Mouse (Mus musculus): Measurements from ENCODE around the gene 1700025B11Rik. TPM values are rescaled to one million over a fixed set of nuclear protein-coding genes. Genes with fewer than 3 reads are reported as not detected.

Gene 1700025B11Rik
- polyA plus RNA-seq (2015; fragmentation: Nextera tagmentation; extraction: Ambion mirVana): not detected in 2 replicates

DNA sequence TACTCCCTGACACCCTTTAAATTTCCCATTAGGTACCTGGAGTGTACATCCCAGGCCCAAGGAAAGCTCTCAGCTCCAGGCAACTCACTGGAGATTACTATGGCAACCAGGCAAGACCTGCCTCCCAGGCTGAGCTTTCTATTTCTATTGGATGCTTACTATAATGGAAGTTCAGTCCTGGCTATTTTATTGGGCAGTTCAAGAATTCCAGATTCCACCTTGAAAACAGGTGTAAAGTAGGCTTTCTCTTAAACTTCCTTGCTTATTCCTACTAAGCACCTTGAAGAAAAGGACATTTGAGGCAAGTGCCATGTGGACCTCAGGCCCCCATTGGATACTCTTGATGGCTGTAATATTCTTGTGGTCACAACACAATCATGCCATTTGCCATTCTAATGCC lies at the start of gene 1700025B11Rik:
TSS of gene 1700025B11Rik (minus strand) at position 101 of the 400 bp plus-strand sequence.
- no peak for ATAC-seq (ENCODE audit: insufficient number of reproducible peaks, insufficient read depth, low FRiP score, low TSS enrichment, low read depth)
- H3K9ac ChIP-seq: no peak within 1 kb of the TSS
- no peaks in the 10 kb centered on the region for H3K4me1 ChIP-seq

DNA sequence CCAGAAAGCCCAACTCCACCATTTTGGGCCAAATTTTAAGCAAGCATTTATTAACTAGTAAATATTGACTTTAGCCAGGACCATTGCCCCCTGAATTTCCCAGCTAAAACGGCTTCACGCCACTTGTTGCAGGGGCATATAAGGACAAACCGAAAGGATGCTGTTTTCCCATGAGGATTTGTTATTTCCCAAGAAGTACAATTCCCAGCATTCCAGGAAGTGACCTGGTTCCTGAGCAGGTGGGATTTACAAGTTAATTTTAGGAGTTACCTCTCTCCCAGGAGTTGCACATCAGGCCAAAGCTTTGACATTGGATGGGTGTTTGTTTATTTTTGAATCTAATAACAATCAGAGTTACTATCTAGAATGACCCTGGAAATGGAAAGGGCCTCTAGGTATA lies 44.4 kb upstream of the 1700025B11Rik start:
- no peaks in the 10 kb centered on the region for H3K9me3 ChIP-seq
- no peak overlapping the region for H3K4me2 ChIP-seq
- H3K36me3 ChIP-seq: no peaks in the 10 kb centered on the region
- H3K27me3 ChIP-seq: no peaks in the 10 kb centered on the region
- 93% methylated on average over 3 of the region's 3 CpGs for WGBS
- no peak overlapping the region for H3K27ac ChIP-seq
- H3K4me3 ChIP-seq: no peak overlapping the region
- no peak overlapping the region for H3K9ac ChIP-seq
- H3K4me1 ChIP-seq: no peaks in the 10 kb centered on the region
- ATAC-seq (ENCODE audit: insufficient number of reproducible peaks, insufficient read depth, low FRiP score, low TSS enrichment, low read depth): no peak

More for the DNA sequence above, at the start of gene 1700025B11Rik:
- Histone ChIP-seq H3K4me3 (no peak within 1 kb of the TSS), H3K27me3 (no peaks in the 10 kb centered on the region), H3K27ac (no peak within 1 kb of the TSS), H3K9me3 (no peaks in the 10 kb centered on the region), H3K36me3 (no peaks in the 10 kb centered on the region), H3K4me2 (no peak within 1 kb of the TSS)

DNA sequence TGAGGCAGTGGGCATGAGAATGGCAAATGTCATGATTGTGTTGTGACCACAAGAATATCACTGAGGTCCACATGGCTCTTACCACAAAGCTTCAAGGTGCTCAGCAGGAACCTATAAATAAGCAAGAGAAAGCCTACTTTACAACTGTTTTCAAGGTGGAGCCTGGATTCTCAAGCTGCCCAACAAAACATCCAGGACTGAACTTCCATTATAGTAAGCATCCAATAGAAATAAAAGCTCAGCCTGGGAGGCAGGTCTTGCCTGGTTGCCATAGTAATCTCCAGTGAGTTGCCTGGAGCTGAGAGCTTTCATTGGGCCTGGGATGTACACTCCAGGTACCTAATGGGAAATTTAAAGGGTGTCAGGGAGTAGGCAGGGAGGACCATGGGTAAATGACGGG lies 37.3 kb upstream of the 1700025B11Rik start, which contains the start of gene Gm36245:
TSS of gene Gm36245 (plus strand) at position 301 of the 400 bp plus-strand sequence.
- Histone ChIP-seq H3K27ac (no peak within 1 kb of the TSS), H3K9ac (no peak within 1 kb of the TSS), H3K9me3 (no peaks in the 10 kb centered on the region), H3K36me3 (no peaks in the 10 kb centered on the region), H3K4me2 (no peak within 1 kb of the TSS), H3K4me1 (no peaks in the 10 kb centered on the region), H3K4me3 (no peak within 1 kb of the TSS), H3K27me3 (no peaks in the 10 kb centered on the region)
- 76% methylated on average over 1 of the region's 1 CpGs for WGBS
- ATAC-seq (ENCODE audit: insufficient number of reproducible peaks, insufficient read depth, low FRiP score, low TSS enrichment, low read depth): no peak

DNA sequence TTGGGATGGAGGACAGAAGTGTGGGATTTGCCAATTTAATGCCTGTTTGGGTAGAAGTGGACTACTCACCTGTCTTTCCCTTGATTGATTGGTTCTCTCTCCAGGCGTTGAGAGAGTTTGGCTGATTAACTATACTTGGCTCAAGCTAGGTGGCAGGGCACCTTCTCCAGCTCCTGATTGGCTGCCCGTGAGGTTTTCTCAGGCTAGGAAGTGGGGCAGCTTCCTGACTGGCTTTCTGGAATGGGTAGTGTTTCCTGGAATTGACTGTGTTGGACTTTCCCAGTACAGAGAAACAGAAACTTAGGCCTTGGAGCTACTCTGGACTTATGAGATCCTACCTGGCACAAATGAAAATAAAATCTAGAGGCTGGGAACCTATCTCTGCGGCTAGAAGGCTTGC lies 36.7 kb upstream of the 1700025B11Rik start:
- Histone ChIP-seq H3K9me3 (no peaks in the 10 kb centered on the region), H3K4me1 (no peaks in the 10 kb centered on the region), H3K36me3 (no peaks in the 10 kb centered on the region), H3K27me3 (no peaks in the 10 kb centered on the region), H3K27ac (no peak overlapping the region), H3K4me2 (no peak overlapping the region), H3K4me3 (no peak overlapping the region), H3K9ac (no peak overlapping the region)
- no peak for ATAC-seq (ENCODE audit: insufficient number of reproducible peaks, insufficient read depth, low FRiP score, low TSS enrichment, low read depth)
- 63% methylated on average over 3 of the region's 3 CpGs for WGBS

DNA sequence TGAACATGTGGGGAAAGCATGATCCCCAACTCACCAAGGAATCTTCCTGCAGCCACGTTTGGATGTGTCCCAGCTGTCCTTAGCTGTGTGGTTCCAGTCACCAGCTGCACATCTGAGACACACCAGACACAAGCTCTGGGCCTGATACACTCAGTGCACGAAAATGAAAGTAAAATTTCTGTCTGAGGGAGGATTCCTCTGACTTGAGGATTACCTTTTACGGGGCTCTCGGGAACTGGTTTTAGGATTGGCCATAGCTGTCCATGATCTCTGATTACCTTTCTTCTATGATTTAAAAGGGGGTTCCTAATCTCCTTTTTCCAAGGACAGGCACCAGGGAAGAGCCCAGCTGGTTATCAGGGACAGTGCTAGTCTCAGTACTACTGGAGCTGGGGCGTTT lies 34.3 kb upstream of the 1700025B11Rik start, which contains the start of gene Apol10b:
TSS of gene Apol10b (minus strand) at position 165 of the 400 bp plus-strand sequence.
- Histone ChIP-seq H3K4me3 (no peak within 1 kb of the TSS), H3K9ac (no peak within 1 kb of the TSS), H3K27me3 (no peaks in the 10 kb centered on the region), H3K4me1 (no peaks in the 10 kb centered on the region), H3K4me2 (no peak within 1 kb of the TSS), H3K27ac (no peak within 1 kb of the TSS), H3K36me3 (no peaks in the 10 kb centered on the region), H3K9me3 (no peaks in the 10 kb centered on the region)
- ATAC-seq (ENCODE audit: insufficient number of reproducible peaks, insufficient read depth, low FRiP score, low TSS enrichment, low read depth): no peak
- 54% methylated on average over 5 of the region's 5 CpGs for WGBS

DNA sequence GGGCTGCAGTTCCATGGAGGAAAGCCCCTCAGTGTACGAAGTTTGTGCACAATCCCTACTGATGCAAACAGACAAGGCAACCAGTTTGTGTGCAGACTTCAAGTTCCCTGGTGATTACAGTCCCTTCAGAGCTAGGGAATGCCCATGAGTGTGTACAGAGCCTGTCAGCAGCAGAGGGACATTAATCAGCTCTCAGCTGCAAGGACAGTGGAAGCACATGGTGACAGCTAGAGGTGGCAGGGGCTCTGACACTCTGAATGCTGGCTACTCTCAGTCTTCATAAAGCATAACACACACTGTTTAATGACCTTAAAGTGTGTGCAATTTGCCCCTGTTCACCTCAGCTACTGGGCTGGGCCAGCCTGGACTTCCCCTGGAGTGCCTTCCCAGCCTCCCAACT lies 31.9 kb upstream of the 1700025B11Rik start:
- no peaks in the 10 kb centered on the region for H3K36me3 ChIP-seq
- H3K27me3 ChIP-seq: no peaks in the 10 kb centered on the region
- H3K9ac ChIP-seq: no peak overlapping the region
- no peak overlapping the region for H3K4me2 ChIP-seq
- no peaks in the 10 kb centered on the region for H3K4me1 ChIP-seq
- H3K27ac ChIP-seq: no peak overlapping the region
- no peak for ATAC-seq (ENCODE audit: insufficient number of reproducible peaks, insufficient read depth, low FRiP score, low TSS enrichment, low read depth)
- no peak overlapping the region for H3K4me3 ChIP-seq
- 80% methylated on average over 1 of the region's 1 CpGs for WGBS
- no peaks in the 10 kb centered on the region for H3K9me3 ChIP-seq

DNA sequence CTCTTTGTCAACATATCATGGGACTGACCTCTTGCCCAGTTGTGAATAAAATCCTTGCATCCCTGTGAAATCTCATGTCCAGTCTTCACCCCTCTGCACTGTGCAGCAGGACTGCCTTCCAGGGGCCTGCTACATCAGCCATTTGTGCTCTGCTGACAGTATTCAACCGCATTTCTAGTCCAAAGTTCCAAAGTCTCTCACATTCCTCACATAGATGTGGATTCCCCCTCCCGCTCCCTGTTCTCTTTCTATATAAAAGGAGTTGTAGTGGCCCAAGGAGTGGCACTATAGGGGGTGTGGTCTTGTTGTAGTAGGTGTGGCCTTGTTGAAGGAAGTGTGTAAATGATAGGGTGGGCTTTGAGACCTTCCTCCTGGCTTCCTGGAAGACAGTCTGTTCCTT lies 29.2 kb upstream of the 1700025B11Rik start:
- Histone ChIP-seq H3K27me3 (no peaks in the 10 kb centered on the region), H3K4me1 (no peaks in the 10 kb centered on the region), H3K4me3 (no peak overlapping the region), H3K9me3 (no peaks in the 10 kb centered on the region), H3K27ac (no peak overlapping the region), H3K9ac (no peak overlapping the region), H3K4me2 (no peak overlapping the region), H3K36me3 (no peaks in the 10 kb centered on the region)
- WGBS: 61% methylated on average over 2 of the region's 2 CpGs
- ATAC-seq (ENCODE audit: insufficient number of reproducible peaks, insufficient read depth, low FRiP score, low TSS enrichment, low read depth): no peak

DNA sequence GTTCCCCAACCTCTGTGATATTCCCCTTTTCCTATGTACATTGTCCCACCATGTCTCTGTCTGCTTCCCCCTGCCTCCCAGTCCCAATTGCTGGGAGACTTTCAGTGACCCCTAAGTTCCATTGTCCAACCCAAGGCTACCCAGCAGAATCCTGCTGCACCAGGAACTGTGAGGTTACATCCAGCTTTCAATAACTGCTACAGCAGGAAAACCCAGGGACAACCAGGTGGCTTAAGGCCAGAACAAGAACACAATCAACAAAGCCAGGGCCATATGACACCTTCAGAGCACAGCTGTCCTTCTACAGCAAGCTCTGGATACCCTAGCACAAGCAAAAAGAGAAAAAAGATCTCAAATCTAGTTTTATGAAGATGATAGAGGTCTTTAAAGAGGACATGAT lies 27.3 kb upstream of the 1700025B11Rik start:
- Histone ChIP-seq H3K27ac (no peak overlapping the region), H3K4me2 (no peak overlapping the region), H3K4me1 (no peaks in the 10 kb centered on the region), H3K9ac (no peak overlapping the region), H3K36me3 (no peaks in the 10 kb centered on the region), H3K27me3 (no peaks in the 10 kb centered on the region), H3K9me3 (0 out of 2 replicates have a peak, but pooled peaks cover 2% of the 10 kb centered on the region), H3K4me3 (no peak overlapping the region)
- no peak for ATAC-seq (ENCODE audit: insufficient number of reproducible peaks, insufficient read depth, low FRiP score, low TSS enrichment, low read depth)

DNA sequence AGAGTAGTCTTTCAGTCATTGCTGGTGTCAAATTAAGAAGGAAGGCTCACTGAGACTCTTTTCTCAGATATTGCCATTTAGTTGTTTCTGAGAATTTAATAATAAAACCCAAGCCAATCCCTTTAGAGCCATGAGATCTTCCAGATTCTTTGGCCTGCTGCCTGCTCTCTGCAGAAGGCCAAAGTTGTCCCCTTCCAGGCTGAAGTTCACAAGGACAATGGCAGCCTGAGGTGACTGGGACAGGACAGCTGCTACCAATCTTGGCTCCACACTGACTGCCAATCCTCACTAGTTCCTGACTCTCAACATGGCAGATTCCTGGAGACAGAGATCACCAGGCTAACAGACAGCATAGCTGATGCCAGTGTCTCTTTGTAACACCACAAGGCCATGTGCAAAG lies 25.3 kb upstream of the 1700025B11Rik start:
- Histone ChIP-seq H3K9ac (no peak overlapping the region), H3K27ac (no peak overlapping the region), H3K36me3 (no peaks in the 10 kb centered on the region), H3K4me1 (no peaks in the 10 kb centered on the region), H3K27me3 (no peaks in the 10 kb centered on the region), H3K4me3 (no peak overlapping the region), H3K4me2 (no peak overlapping the region), H3K9me3 (peaks cover 11% of the 10 kb centered on the region; the same call in 1 of the 2 replicates)
- no peak for ATAC-seq (ENCODE audit: insufficient number of reproducible peaks, insufficient read depth, low FRiP score, low TSS enrichment, low read depth)

DNA sequence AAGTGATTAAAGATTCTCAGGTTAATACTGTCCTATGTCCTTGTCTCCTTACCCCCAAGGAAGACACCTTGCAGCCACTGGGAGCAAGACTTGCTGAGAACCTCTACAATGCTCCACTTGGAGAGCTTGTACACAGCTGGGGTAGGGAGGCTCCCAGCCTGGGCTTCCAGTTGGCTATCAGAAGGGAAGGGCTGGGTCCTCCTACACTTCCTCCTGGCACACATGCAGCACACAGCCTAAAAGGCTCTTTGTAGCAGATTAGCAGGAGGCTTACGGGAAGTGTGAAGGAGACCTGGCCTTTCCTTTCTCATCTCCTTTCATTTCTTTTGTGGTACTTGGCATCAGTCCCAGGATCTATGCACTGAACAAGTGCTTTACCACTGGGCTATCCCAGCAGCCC lies 20.0 kb upstream of the 1700025B11Rik start:
- Histone ChIP-seq H3K4me1 (no peaks in the 10 kb centered on the region), H3K27ac (no peak overlapping the region), H3K9ac (no peak overlapping the region), H3K4me3 (no peak overlapping the region), H3K36me3 (no peaks in the 10 kb centered on the region), H3K27me3 (no peaks in the 10 kb centered on the region), H3K9me3 (peaks cover 11% of the 10 kb centered on the region; the same call in 1 of the 2 replicates), H3K4me2 (no peak overlapping the region)
- no peak for ATAC-seq (ENCODE audit: insufficient number of reproducible peaks, insufficient read depth, low FRiP score, low TSS enrichment, low read depth)
- WGBS: 67% methylated on average over 1 of the region's 1 CpGs

DNA sequence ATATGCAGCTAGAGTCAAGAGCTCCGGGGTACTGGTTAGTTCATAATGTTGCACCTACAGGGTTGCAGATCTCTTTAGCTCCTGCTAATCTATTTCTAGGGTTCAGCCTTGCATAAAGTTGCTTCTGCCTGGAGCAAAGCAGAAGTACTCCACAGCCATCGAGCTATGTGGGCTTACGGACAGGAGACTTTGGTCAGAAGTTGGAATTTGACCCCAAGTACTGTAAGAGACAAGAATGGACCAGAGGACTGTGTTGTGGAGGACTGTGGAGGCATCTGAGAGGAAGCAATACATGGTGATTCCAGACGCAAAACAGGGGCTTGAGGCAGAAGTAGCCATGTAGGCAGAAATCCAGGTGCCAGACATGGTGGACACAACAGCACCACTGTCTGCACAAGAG lies 17.6 kb upstream of the 1700025B11Rik start:
- WGBS: 84% methylated on average over 4 of the region's 4 CpGs
- no peaks in the 10 kb centered on the region for H3K27me3 ChIP-seq
- H3K27ac ChIP-seq: no peak overlapping the region
- no peak overlapping the region for H3K9ac ChIP-seq
- no peak overlapping the region for H3K4me3 ChIP-seq
- H3K4me2 ChIP-seq: no peak overlapping the region
- no peaks in the 10 kb centered on the region for H3K36me3 ChIP-seq
- peaks cover 11% of the 10 kb centered on the region; the same call in 1 of the 2 replicates for H3K9me3 ChIP-seq
- H3K4me1 ChIP-seq: no peaks in the 10 kb centered on the region
- no peak for ATAC-seq (ENCODE audit: insufficient number of reproducible peaks, insufficient read depth, low FRiP score, low TSS enrichment, low read depth)

DNA sequence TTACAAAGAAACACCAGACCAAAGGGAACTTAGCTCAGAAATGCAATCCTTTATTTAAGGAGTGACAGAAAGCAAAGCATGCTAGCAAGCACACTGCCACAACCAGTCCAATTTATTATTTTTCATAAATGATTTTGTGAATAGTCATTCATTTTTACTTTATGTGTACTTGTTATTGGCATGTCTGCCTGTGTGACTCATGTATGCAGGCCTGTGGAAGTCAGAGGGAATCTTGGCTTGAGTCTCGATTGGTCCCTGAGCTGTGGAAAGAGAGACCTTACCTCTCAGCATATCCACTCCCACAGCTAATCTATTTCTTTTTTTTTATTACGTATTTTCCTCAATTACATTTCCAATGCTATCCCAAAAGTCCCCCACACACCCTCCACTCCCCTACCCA lies 17.1 kb upstream of the 1700025B11Rik start:
- no peak overlapping the region for H3K9ac ChIP-seq
- no peak overlapping the region for H3K4me3 ChIP-seq
- peaks cover 6% of the 10 kb centered on the region; the same call in 1 of the 2 replicates for H3K9me3 ChIP-seq
- H3K4me2 ChIP-seq: no peak overlapping the region
- no peaks in the 10 kb centered on the region for H3K4me1 ChIP-seq
- no peaks in the 10 kb centered on the region for H3K27me3 ChIP-seq
- no peaks in the 10 kb centered on the region for H3K36me3 ChIP-seq
- 91% methylated on average over 2 of the region's 2 CpGs for WGBS
- no peak overlapping the region for H3K27ac ChIP-seq
- ATAC-seq (ENCODE audit: insufficient number of reproducible peaks, insufficient read depth, low FRiP score, low TSS enrichment, low read depth): no peak

DNA sequence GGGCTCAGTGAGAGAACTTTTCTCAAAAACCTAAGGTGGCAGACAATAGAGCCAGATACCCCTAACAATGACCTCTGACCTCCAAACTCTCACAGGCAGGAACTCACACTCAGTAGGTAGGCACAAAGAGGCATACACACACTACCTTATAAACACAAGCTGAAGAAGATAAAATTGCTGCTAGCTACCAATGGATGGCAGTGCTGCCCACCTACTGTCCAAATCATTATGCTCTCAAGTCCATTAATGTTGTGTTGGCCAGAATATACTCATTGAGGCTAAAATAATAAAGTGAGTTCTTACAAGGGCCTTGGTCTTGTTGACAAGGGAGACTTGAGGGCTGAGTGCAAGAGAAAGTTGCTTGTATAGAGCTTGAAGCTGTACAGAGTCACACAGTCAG lies 1.5 kb upstream of the 1700025B11Rik start:
- ATAC-seq (ENCODE audit: insufficient number of reproducible peaks, insufficient read depth, low FRiP score, low TSS enrichment, low read depth): no peak

More for the DNA sequence above, 1.5 kb upstream of the 1700025B11Rik start:
- Histone ChIP-seq H3K4me1 (no peaks in the 10 kb centered on the region), H3K27ac (no peak overlapping the region), H3K36me3 (no peaks in the 10 kb centered on the region), H3K4me2 (no peak overlapping the region), H3K9ac (no peak overlapping the region), H3K27me3 (no peaks in the 10 kb centered on the region), H3K4me3 (no peak overlapping the region), H3K9me3 (no peaks in the 10 kb centered on the region)
